Mouse (Mus musculus): ENCODE data around the gene Prdm11.

DNA sequence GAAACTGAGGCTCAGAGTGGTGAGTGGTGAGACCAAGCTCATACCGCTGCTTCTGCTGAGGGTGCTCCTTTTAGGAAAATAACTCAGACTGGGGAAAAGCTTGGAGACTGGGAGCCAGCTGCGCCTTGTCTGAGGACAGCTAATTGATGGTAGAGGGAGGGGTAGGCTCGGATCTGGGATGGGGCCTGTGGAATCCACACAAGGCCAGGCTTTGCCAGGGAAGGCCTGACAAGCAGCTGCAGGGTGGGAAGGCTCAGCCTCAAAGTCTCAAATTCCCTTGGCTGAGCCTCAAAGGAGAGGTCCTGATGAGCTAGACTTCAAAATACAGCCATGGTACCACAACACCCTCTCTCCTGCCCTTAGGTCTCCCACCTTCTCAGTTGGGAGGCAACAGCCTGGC, 36.9 kb upstream of the Prdm11 start:
- TF ChIP-seq POLR2A (IDR thresholded peaks at IDR 0.05; ENCODE audit: low read depth, low read length) (no peak), CTCF (IDR thresholded peaks at IDR 0.05; ENCODE audit: extremely low read depth, insufficient read length, insufficient replicate concordance, low read depth, low read length) (no peak)

Data from small intestine, adult 2 months (tissue).